Mouse (Mus musculus): ENCODE measurements around the gene Slco2a1.

- TF ChIP-seq UBTF (IDR thresholded peaks at IDR 0.05; ENCODE audit: low read depth, low read length) (no peak), GABPA (IDR thresholded peaks at IDR 0.05; ENCODE audit: insufficient replicate concordance, low read depth, low read length) (no peak), ZNF384 (IDR thresholded peaks at IDR 0.05; ENCODE audit: low read depth, low read length) (no peak), JUND (conservative IDR thresholded peaks at IDR 0.05; ENCODE audit: low read depth, low read length) (no peak), EP300 (IDR thresholded peaks at IDR 0.05; ENCODE audit: low read length) (no peak), CTCF (conservative IDR thresholded peaks at IDR 0.05 in 1 of 2, IDR thresholded peaks at IDR 0.05 in 1 of 2; ENCODE audit: low read depth in 2 of 2, low read length in 2 of 2) (no peak), MAX (IDR thresholded peaks at IDR 0.05; ENCODE audit: low read length) (no peak), POLR2A (IDR thresholded peaks at IDR 0.05; ENCODE audit: low read depth, low read length) (no peak)
Measured at GRCm38 (mm10) chr9:103117951-103118350, 129.4 kb downstream of the Slco2a1 start.

Data from CH12.LX (cell line).